Comparison of ENCODE assay signal across 20 mouse cellular contexts in the genomic region with DNA sequence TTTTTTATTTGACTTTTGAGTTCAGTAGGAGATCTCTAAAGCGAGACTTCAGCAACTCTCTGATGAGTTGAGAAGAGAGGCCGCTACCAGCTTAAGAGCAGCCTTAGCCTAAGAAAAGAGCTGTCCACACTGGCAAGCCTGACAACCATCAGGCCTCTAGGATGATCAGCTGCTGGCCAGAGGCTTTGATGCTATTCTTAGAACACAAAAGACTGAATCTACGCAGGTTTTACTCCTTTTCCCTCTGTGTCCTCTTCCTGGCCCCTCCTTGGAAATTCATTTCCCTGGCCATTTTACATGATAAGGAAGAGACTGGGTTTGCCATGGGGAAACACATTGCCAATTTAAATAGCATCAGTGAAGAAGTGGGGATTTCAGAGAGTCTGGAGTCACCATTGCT.
DNase-seq lines count a peak whose midpoint lies in the region; ATAC-seq and TF ChIP-seq lines count a peak whose summit lies in the region.
"Had no signal": no experiment of that assay in that cellular context is flagged by ENCODE, and none has a peak within 500 bp of the region (broad histone marks: within the 10 kb centered on the region; RNA-seq: fewer than 3 reads in every experiment).

No protein-coding gene starts in this region.

- no peak overlapping the region for H3K4me2 ChIP-seq in intestine, embryonic 15.5 days (replicated peaks)
- H3K4me2 ChIP-seq: hindbrain, embryonic 13.5 days; limb, embryonic 12.5 days; midbrain, embryonic 15.5 days; neural tube, embryonic 12.5 days had no signal

- H3K9me3 ChIP-seq in intestine, embryonic 15.5 days: no peaks in the 10 kb centered on the region
- H3K9me3 ChIP-seq: hindbrain, embryonic 13.5 days; limb, embryonic 12.5 days; midbrain, embryonic 15.5 days; neural tube, embryonic 12.5 days had no signal

- no peak for TF ChIP-seq POLR2A in kidney, adult 2 months (IDR thresholded peaks at IDR 0.05; ENCODE audit: low read depth, low read length)

- no peak for ATAC-seq in intestine, embryonic 15.5 days
- ATAC-seq in frontal cortex, adult (ENCODE audit: low TSS enrichment): no peak
- ATAC-seq: activated CD4-positive, CD25-positive, alpha-beta regulatory T cell, adult 4 months; midbrain, embryonic 15.5 days had no signal

- peaks cover 5% of the 10 kb centered on the region; the same call in 1 of the 2 replicates for H3K4me1 ChIP-seq in kidney, adult 2 months (ENCODE audit: control insufficient read depth, insufficient read depth, low read length)
- peaks cover 14% of the 10 kb centered on the region for H3K4me1 ChIP-seq in intestine, embryonic 15.5 days (replicated peaks)

- no peak for TF ChIP-seq CTCF in gastrocnemius, adult 2 months (IDR thresholded peaks at IDR 0.05)
- TF ChIP-seq CTCF in kidney, adult 2 months (conservative IDR thresholded peaks at IDR 0.05; ENCODE audit: insufficient read depth, insufficient read length, low read depth, low read length): no peak

- H3K4me3 ChIP-seq in gastrocnemius, adult 2 months: no peak overlapping the region
- H3K4me3 ChIP-seq in kidney, adult 2 months (ENCODE audit: insufficient read depth, low read depth, low read length): no peak overlapping the region
- H3K4me3 ChIP-seq in intestine, embryonic 15.5 days (replicated peaks): no peak overlapping the region
- H3K4me3 ChIP-seq: hindbrain, embryonic 13.5 days; limb, embryonic 12.5 days; midbrain, embryonic 15.5 days; neural tube, embryonic 12.5 days had no signal

- no peak overlapping the region for H3K9ac ChIP-seq in intestine, embryonic 15.5 days
- H3K9ac ChIP-seq: forebrain, postnatal 0 days; hindbrain, embryonic 13.5 days; limb, embryonic 12.5 days; midbrain, embryonic 15.5 days; neural tube, embryonic 12.5 days had no signal

- peak overlapping the region; percentile 86 for H3K27ac ChIP-seq in gastrocnemius, adult 2 months
- H3K27ac ChIP-seq in kidney, adult 2 months (ENCODE audit: insufficient read depth, low read depth, low read length): 0 out of 2 replicates have a peak overlapping the region, but pooled peaks have one; percentile 27
- peak overlapping the region; percentile 63; the same call in 1 of the 2 replicates for H3K27ac ChIP-seq in intestine, embryonic 15.5 days
- H3K27ac ChIP-seq: limb, embryonic 12.5 days; neural tube, embryonic 12.5 days had no signal

- no peaks in the 10 kb centered on the region for H3K27me3 ChIP-seq in kidney, adult 2 months (replicated peaks; ENCODE audit: control insufficient read depth, insufficient read depth, low read length)
- no peaks in the 10 kb centered on the region for H3K27me3 ChIP-seq in intestine, embryonic 15.5 days (replicated peaks)
- H3K27me3 ChIP-seq: hindbrain, embryonic 13.5 days; limb, embryonic 12.5 days; midbrain, embryonic 15.5 days; neural tube, embryonic 12.5 days had no signal

- intact Hi-C loops in gastrocnemius, adult 2 months (cut with DNase I): no loop called here

- no peak for DNase-seq in gastrocnemius, adult 2 months
- DNase-seq in gastrocnemius, postnatal 4 days (ENCODE audit: low spot score in 2 of 2): no peak
- no peak for DNase-seq in kidney, adult 2 months
- DNase-seq in kidney, postnatal 25 days: no peak
- DNase-seq in ZHBTc4 (ENCODE audit: low read depth, low spot score): peak; percentile 35
- DNase-seq in testis, postnatal 10 days (ENCODE audit: low spot score): no peak
- DNase-seq: cerebellum, postnatal 10 days; embryo, embryonic 11 days; forebrain, postnatal 0 days; gastrocnemius, postnatal 14 days; kidney, adult 9 months; right cerebral cortex, postnatal 4 days; thymus, postnatal 25 days had no signal

- 78% methylated on average over 3 of the region's 3 CpGs for WGBS in kidney, adult 2 months
- WGBS in intestine, embryonic 15.5 days: 66% methylated on average over 3 of the region's 3 CpGs

- no peaks in the 10 kb centered on the region for H3K36me3 ChIP-seq in kidney, adult 2 months (ENCODE audit: control insufficient read depth, insufficient read depth, low read length)
- no peaks in the 10 kb centered on the region for H3K36me3 ChIP-seq in intestine, embryonic 15.5 days
- H3K36me3 ChIP-seq: hindbrain, embryonic 13.5 days; limb, embryonic 12.5 days; midbrain, embryonic 15.5 days; neural tube, embryonic 12.5 days had no signal

Comparison
In these comparisons a context has a peak if more than half of its experiments do, and no peak if none do; other contexts are left out.
1. H3K27ac ChIP-seq: peak in every context shown above with its lines; median percentile 86 in gastrocnemius, adult 2 months; 63 in intestine, embryonic 15.5 days; 27 in kidney, adult 2 months.